Mouse (Mus musculus) heart, adult 2 months (tissue): ENCODE measurements around the gene Cd320.

Experiments used
- CTCF ChIP-seq: fragments of 200-600 bp; IDR thresholded peaks from 2 replicates; pipeline ENCODE4 v1.8.1; 2022; ENCODE audit warnings: antibody characterized with exemption, mild to moderate bottlenecking, moderate library complexity
- EP300 ChIP-seq: fragments of 200-500 bp; IDR thresholded peaks from 2 replicates; pipeline ENCODE4 v1.6.1; 2011; ENCODE audit warnings: low read depth, low read length, control low read depth; ENCODE audit not compliant: insufficient read depth
- POLR2A ChIP-seq: fragments of 200-500 bp; IDR thresholded peaks from 2 replicates; pipeline ENCODE4 v1.6.1; 2011; ENCODE audit warnings: mild to moderate bottlenecking, low read depth, low read length, control low read depth; ENCODE audit not compliant: insufficient read depth

DNA sequence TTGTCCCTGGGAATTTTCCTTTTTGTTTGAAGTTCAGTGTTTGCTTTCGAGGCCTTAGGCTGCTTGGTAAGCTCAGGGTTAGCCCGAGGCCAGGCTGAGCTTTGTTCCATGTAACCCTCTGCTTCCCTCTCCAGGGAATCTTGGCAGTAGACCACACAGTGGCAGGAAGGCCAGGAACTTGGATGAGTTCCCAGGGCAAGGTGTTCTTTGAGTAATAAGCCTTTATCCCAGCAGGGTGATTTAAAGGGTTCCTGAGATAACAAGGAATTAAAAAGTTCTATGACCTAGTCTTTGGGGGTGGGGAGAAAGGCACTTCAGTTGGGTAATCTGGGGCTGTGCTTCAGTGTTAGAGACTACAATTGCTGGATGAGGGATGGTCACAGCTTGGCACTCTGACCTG lies 14.0 kb upstream of the Cd320 start:
- TF ChIP-seq CTCF (no peak), EP300 (peak; percentile 96), POLR2A (0 out of 2 replicates have a peak, but pooled peaks have one; percentile 41)
